Mouse (Mus musculus) frontal cortex, adult 2 months (tissue): ENCODE results near the gene Aldh3b3. TPM values are rescaled to one million over a fixed set of nuclear protein-coding genes. Genes with fewer than 3 reads are reported as not detected.

Experiments used
- DNase-seq, 2 experiments: peaks; one replicate each; pipeline ENCODE4 v3.0.0; 2022; ENCODE audit warnings: low spot score in 1 of 2; ENCODE audit errors: extremely low spot score in 1 of 2
- polyA plus RNA-seq: library from polyadenylated mRNA; depleted of rRNA; stranded (reverse); fragments of >200 nt; gene quantifications from 2 replicates; pipeline ENCODE4 v1.2.3, GENCODE M21; 2012

Gene Aldh3b3
- polyA plus RNA-seq, 1 experiment = 0.58 TPM

GRCm38 (mm10) chr19:3999121-3999730, 40.8 kb downstream of the Aldh3b3 start:
- DNase-seq = no peak

- peak; percentile 92 to 98 for DNase-seq
These were observed 41.9 kb downstream of the Aldh3b3 start, which contains the start of the genes Nudt8 and Gm49405 for GRCm38 (mm10) chr19:4000119-4000900. Gene Nudt8, plus strand, starts transcription at chr19:4000580. Gene Gm49405, plus strand, starts transcription at chr19:4000626.

DNA sequence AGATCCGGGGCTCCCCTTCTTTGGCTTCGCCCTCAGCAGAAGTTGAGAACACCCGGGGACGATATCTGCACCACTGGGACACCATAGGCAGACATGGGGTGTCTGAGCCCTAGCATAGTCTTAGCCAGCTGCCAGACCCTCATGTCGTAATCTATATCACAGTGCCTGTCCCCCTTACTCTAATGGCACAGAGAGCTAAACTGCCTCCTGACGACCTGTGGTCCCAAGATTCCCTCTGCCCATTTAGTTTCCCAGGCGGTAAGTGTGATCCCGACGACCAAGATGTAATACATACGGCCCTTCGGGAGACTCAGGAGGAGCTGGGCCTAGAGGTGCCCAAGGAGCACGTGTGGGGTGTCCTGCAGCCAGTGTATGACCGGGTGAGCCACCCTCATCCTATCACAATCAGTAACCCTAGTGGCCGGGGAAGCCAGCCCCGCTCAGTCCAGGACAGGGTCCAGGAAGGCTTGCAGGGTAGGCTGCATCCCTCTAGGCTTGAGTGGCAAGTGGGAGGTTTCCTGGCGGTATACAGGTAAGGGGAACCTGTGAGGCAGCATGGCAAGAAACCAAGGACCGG, 42.6 kb downstream of the Aldh3b3 start:
- no peak for DNase-seq

GRCm38 (mm10) chr19:4001752-4002151, 43.3 kb downstream of the Aldh3b3 start:
- no peak for DNase-seq

DNA sequence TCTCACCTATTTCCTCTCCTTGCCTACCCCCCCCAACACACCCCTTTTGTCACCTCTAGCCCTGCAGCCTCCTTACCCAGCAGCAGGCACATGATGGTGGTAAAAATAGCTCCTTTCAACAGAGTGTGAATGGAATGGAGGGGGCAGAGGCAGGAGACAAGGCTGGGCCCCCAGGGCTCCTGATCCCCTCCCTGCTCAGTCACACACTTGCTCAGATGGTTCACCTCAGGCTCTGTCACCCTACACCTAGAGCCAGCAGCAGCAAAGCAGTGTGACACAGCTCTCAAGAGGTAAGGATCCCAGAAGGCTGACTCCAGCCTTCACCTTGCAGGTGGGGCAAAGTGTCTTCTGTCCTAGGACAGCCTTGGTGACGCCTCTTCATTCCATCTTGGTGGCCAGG, 44.7 kb downstream of the Aldh3b3 start, which contains the start of gene Doc2g:
Gene Doc2g (plus strand): TSS at position 202 of the 400 bp plus-strand sequence.
- no peak for DNase-seq

- no peak for DNase-seq
These were observed 45.2 kb downstream of the Aldh3b3 start for GRCm38 (mm10) chr19:4003641-4004040.

DNA sequence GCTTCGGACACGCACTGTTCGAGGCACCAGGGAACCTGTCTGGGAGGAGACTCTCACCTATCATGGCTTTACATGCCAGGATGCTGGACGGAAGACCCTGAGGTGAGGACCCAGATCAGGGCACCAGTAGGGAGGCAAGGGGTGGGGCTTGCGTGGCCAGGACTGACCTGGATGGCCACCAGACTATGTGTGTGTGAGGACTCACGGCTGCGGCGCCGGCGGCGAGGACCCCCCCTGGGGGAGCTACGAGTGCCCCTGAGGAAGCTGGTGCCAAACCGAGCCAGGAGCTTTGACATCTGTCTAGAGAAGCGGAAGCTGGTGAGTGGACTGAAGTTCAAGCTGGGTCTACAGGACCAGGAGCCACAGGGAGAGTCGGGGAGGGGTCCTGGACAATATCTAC, 45.9 kb downstream of the Aldh3b3 start:
- no peak for DNase-seq

- DNase-seq = no peak
These were observed 46.6 kb downstream of the Aldh3b3 start for GRCm38 (mm10) chr19:4005091-4005490.

DNA sequence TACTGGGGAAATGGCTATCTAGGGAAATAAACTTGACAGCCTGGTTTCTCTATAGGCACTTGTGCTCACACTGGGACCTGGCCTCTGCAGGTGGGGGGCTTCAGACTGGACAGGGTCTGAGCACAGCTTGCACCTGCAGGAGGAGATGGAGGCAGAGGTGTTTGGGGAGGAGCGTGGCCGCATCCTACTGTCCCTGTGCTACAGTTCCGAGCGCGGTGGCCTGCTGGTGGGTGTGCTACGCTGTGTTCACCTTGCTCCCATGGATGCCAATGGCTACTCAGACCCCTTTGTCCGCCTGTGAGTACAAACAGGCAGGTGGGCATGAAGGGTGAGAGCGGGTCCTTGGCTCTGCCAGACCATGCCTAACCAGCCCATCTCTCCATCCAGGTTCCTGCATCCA, 47.5 kb downstream of the Aldh3b3 start:
- DNase-seq = no peak

GRCm38 (mm10) chr19:4011086-4011485, 52.6 kb downstream of the Aldh3b3 start:
- DNase-seq = no peak

DNA sequence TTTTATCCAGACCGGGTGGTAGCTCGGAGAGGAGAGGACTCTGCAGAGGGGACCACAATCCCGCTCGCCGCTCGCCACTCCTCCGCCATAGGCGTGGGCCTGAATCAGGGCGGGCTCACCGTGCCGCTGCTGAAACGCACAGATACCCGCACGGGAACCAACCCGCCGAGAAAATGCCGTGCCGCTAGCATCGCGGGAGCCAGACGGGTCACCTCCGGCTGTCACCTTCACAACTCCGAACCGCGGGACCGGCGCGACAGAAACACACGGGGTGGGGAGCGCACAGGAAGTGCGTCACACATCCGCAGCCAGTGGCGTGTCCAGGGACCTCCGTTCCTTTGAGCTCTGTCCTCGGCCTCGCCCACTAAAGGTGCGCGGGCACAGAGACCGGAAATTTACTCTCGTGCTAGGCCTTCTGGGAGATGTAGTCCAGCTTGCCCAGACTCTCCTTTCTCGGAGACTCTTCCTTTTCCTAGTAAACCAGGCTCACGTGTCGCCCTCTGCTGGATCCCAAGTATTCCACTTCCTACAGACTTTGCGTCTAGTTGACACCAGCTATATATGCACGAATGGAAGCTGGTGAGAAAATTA, 54.1 kb downstream of the Aldh3b3 start, which contains the start of gene Ndufv1:
Gene Ndufv1 (minus strand): TSS at position 375 of the 591 bp plus-strand sequence.
- peak; percentile 99 for DNase-seq

GRCm38 (mm10) chr19:4013066-4013465, 54.6 kb downstream of the Aldh3b3 start:
- no peak for DNase-seq

DNA sequence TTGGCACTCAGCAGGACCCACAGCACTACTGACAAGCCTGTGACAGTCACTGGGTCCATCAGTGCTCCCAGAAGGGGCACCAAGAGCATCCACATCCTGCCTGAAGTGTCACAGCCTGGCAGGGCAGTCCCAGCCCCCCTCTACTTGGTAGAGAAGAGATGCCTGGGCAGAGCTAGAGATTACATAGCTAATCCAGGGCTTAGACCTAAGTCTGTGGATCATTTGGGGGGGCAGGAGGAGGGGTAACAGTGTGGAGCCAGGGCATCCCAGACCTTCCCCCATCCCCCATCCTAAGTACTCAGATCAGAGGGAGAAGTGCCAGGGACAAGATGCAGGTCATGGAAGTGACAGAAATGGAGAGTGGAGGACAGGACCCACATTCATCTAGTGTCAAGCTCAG, 56.4 kb downstream of the Aldh3b3 start:
- no peak for DNase-seq

GRCm38 (mm10) chr19:4015635-4016034, 57.2 kb downstream of the Aldh3b3 start:
- no peak for DNase-seq

DNA sequence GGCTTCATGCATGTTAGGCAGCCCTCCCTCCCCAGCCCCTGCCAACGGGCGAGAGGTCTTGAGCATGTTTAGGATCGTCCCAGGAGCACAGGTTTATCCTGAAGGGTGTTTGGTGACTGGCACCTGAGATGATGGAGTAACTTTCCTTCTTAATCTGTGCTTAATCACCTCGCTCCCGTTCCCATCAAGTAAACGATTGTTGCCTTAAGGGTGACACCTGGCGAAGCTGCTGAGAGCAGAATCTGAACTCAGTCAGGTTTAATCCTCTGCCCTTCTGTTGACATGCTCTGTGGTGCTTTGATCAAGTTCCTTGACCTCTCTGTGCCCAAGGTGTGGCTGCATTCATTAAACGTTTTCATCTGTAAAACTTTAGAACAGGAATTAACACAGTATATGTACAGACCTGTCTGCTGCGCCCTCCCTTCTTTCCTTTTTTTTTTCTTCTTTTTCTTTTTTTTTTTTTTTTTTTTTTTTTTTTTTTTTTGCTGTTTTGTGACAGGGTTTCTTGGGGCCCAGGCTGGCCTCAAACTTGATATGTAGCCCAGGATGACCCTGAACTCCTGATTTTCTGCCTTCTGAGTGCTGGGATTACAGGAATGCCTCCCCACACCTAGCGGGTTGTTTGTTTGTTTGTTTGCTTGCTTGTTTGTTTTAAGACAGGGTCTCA, 59.6 kb downstream of the Aldh3b3 start:
- DNase-seq = no peak

- DNase-seq = peak; percentile 56 to 90
These were observed 60.5 kb downstream of the Aldh3b3 start for GRCm38 (mm10) chr19:4018743-4019583.
